Mouse (Mus musculus): ENCODE measurements around the gene Rundc3b. TPM values are rescaled to one million over a fixed set of nuclear protein-coding genes. Genes with fewer than 3 reads are reported as not detected.

The Rundc3b gene
- polyA plus RNA-seq, 1 experiment from 2014 or later = 6.1 TPM

- Histone ChIP-seq H3K9me3 (ENCODE audit: control insufficient read depth, low read depth, low read length) (no peaks in the 10 kb centered on the region), H3K4me1 (ENCODE audit: control insufficient read depth, insufficient read depth, low read length) (no peaks in the 10 kb centered on the region), H3K27ac (ENCODE audit: low read length) (no peak overlapping the region), H3K27me3 (ENCODE audit: control insufficient read depth, insufficient read depth, low read length) (no peaks in the 10 kb centered on the region), H3K4me2 (replicated peaks; ENCODE audit: low read depth, low read length) (no peak overlapping the region), H3K9ac (replicated peaks; ENCODE audit: low read depth, low read length) (no peak overlapping the region), H3K4me3 (ENCODE audit: low read depth, low read length) (no peak overlapping the region), H3K36me3 (ENCODE audit: control insufficient read depth, insufficient read depth, low read length) (no peaks in the 10 kb centered on the region)
- 77% methylated on average over 4 of the region's 4 CpGs for WGBS
- ATAC-seq (ENCODE audit: insufficient number of reproducible peaks, insufficient read depth, low FRiP score, low read depth) = no peak
These were observed 25.5 kb upstream of the Rundc3b start for GRCm38 (mm10) chr5:8648300-8648699.

GRCm38 (mm10) chr5:8634489-8634975 is 11.8 kb upstream of the Rundc3b start:
- Histone ChIP-seq H3K4me3 (ENCODE audit: low read depth, low read length) (no peak overlapping the region), H3K9ac (replicated peaks; ENCODE audit: low read depth, low read length) (no peak overlapping the region), H3K27ac (ENCODE audit: low read length) (no peak overlapping the region), H3K36me3 (ENCODE audit: control insufficient read depth, insufficient read depth, low read length) (no peaks in the 10 kb centered on the region), H3K4me2 (replicated peaks; ENCODE audit: low read depth, low read length) (no peak overlapping the region), H3K4me1 (ENCODE audit: control insufficient read depth, insufficient read depth, low read length) (no peaks in the 10 kb centered on the region), H3K27me3 (ENCODE audit: control insufficient read depth, insufficient read depth, low read length) (no peaks in the 10 kb centered on the region), H3K9me3 (ENCODE audit: control insufficient read depth, low read depth, low read length) (no peaks in the 10 kb centered on the region)
- no peak for ATAC-seq (ENCODE audit: insufficient number of reproducible peaks, insufficient read depth, low FRiP score, low read depth)

GRCm38 (mm10) chr5:8632901-8633300 is 10.1 kb upstream of the Rundc3b start:
- no peak for ATAC-seq (ENCODE audit: insufficient number of reproducible peaks, insufficient read depth, low FRiP score, low read depth)
- WGBS = 84% methylated on average over 3 of the region's 3 CpGs
- Histone ChIP-seq H3K27me3 (ENCODE audit: control insufficient read depth, insufficient read depth, low read length) (no peaks in the 10 kb centered on the region), H3K27ac (ENCODE audit: low read length) (no peak overlapping the region), H3K9me3 (ENCODE audit: control insufficient read depth, low read depth, low read length) (no peaks in the 10 kb centered on the region), H3K36me3 (ENCODE audit: control insufficient read depth, insufficient read depth, low read length) (no peaks in the 10 kb centered on the region), H3K4me3 (ENCODE audit: low read depth, low read length) (no peak overlapping the region), H3K4me1 (ENCODE audit: control insufficient read depth, insufficient read depth, low read length) (no peaks in the 10 kb centered on the region), H3K4me2 (replicated peaks; ENCODE audit: low read depth, low read length) (no peak overlapping the region), H3K9ac (replicated peaks; ENCODE audit: low read depth, low read length) (no peak overlapping the region)

GRCm38 (mm10) chr5:8622071-8622595 is 619 bp downstream of the Rundc3b start:
- WGBS = 0% methylated on average over 35 of the region's 49 CpGs
- Histone ChIP-seq H3K9me3 (ENCODE audit: control insufficient read depth, low read depth, low read length) (no peaks in the 10 kb centered on the region), H3K27ac (ENCODE audit: low read length) (no peak overlapping the region), H3K4me1 (ENCODE audit: control insufficient read depth, insufficient read depth, low read length) (no peaks in the 10 kb centered on the region), H3K4me3 (ENCODE audit: low read depth, low read length) (peak overlapping the region; percentile 80), H3K27me3 (ENCODE audit: control insufficient read depth, insufficient read depth, low read length) (no peaks in the 10 kb centered on the region), H3K9ac (replicated peaks; ENCODE audit: low read depth, low read length) (peak overlapping the region; percentile 64), H3K4me2 (replicated peaks; ENCODE audit: low read depth, low read length) (peak overlapping the region; percentile 89), H3K36me3 (ENCODE audit: control insufficient read depth, insufficient read depth, low read length) (no peaks in the 10 kb centered on the region)
- peak; percentile 64 for ATAC-seq (ENCODE audit: insufficient number of reproducible peaks, insufficient read depth, low FRiP score, low read depth)

- H3K36me3 ChIP-seq (ENCODE audit: control insufficient read depth, insufficient read depth, low read length) = no peaks in the 10 kb centered on the region
These were observed 51.6 kb downstream of the Rundc3b start for GRCm38 (mm10) chr5:8571118-8571517.

GRCm38 (mm10) chr5:8566867-8567266 is 55.9 kb downstream of the Rundc3b start:
- H3K4me1 ChIP-seq (ENCODE audit: control insufficient read depth, insufficient read depth, low read length) = no peaks in the 10 kb centered on the region
- no peak overlapping the region for H3K4me2 ChIP-seq (replicated peaks; ENCODE audit: low read depth, low read length)
- ATAC-seq (ENCODE audit: insufficient number of reproducible peaks, insufficient read depth, low FRiP score, low read depth) = no peak
- no peaks in the 10 kb centered on the region for H3K27me3 ChIP-seq (ENCODE audit: control insufficient read depth, insufficient read depth, low read length)
- H3K4me3 ChIP-seq (ENCODE audit: low read depth, low read length) = no peak overlapping the region
- 27% methylated on average over 3 of the region's 3 CpGs for WGBS
- H3K27ac ChIP-seq (ENCODE audit: low read length) = no peak overlapping the region
- H3K9me3 ChIP-seq (ENCODE audit: control insufficient read depth, low read depth, low read length) = no peaks in the 10 kb centered on the region
- H3K9ac ChIP-seq (replicated peaks; ENCODE audit: low read depth, low read length) = no peak overlapping the region
- no peaks in the 10 kb centered on the region for H3K36me3 ChIP-seq (ENCODE audit: control insufficient read depth, insufficient read depth, low read length)

More at GRCm38 (mm10) chr5:8571118-8571517, 51.6 kb downstream of the Rundc3b start:
- Histone ChIP-seq H3K27ac (ENCODE audit: low read length) (no peak overlapping the region), H3K4me2 (replicated peaks; ENCODE audit: low read depth, low read length) (no peak overlapping the region), H3K27me3 (ENCODE audit: control insufficient read depth, insufficient read depth, low read length) (no peaks in the 10 kb centered on the region), H3K9ac (replicated peaks; ENCODE audit: low read depth, low read length) (no peak overlapping the region), H3K4me1 (ENCODE audit: control insufficient read depth, insufficient read depth, low read length) (no peaks in the 10 kb centered on the region), H3K4me3 (ENCODE audit: low read depth, low read length) (no peak overlapping the region), H3K9me3 (ENCODE audit: control insufficient read depth, low read depth, low read length) (no peaks in the 10 kb centered on the region)
- ATAC-seq (ENCODE audit: insufficient number of reproducible peaks, insufficient read depth, low FRiP score, low read depth) = no peak
- WGBS = 66% methylated on average over 3 of the region's 3 CpGs

GRCm38 (mm10) chr5:8544512-8544911 is 78.2 kb downstream of the Rundc3b start:
- H3K36me3 ChIP-seq (ENCODE audit: control insufficient read depth, insufficient read depth, low read length) = no peaks in the 10 kb centered on the region
- H3K4me3 ChIP-seq (ENCODE audit: low read depth, low read length) = no peak overlapping the region
- WGBS = 67% methylated on average over 2 of the region's 5 CpGs

GRCm38 (mm10) chr5:8542631-8543207 is 80.0 kb downstream of the Rundc3b start:
- no peak for ATAC-seq (ENCODE audit: insufficient number of reproducible peaks, insufficient read depth, low FRiP score, low read depth)
- Histone ChIP-seq H3K4me2 (replicated peaks; ENCODE audit: low read depth, low read length) (no peak overlapping the region), H3K4me3 (ENCODE audit: low read depth, low read length) (no peak overlapping the region), H3K9me3 (ENCODE audit: control insufficient read depth, low read depth, low read length) (no peaks in the 10 kb centered on the region), H3K4me1 (ENCODE audit: control insufficient read depth, insufficient read depth, low read length) (no peaks in the 10 kb centered on the region), H3K27me3 (ENCODE audit: control insufficient read depth, insufficient read depth, low read length) (no peaks in the 10 kb centered on the region), H3K9ac (replicated peaks; ENCODE audit: low read depth, low read length) (no peak overlapping the region), H3K36me3 (ENCODE audit: control insufficient read depth, insufficient read depth, low read length) (no peaks in the 10 kb centered on the region), H3K27ac (ENCODE audit: low read length) (no peak overlapping the region)
- 36% methylated on average over 3 of the region's 3 CpGs for WGBS

More at GRCm38 (mm10) chr5:8544512-8544911, 78.2 kb downstream of the Rundc3b start:
- no peak overlapping the region for H3K9ac ChIP-seq (replicated peaks; ENCODE audit: low read depth, low read length)
- no peaks in the 10 kb centered on the region for H3K27me3 ChIP-seq (ENCODE audit: control insufficient read depth, insufficient read depth, low read length)
- no peak overlapping the region for H3K4me2 ChIP-seq (replicated peaks; ENCODE audit: low read depth, low read length)
- no peak for ATAC-seq (ENCODE audit: insufficient number of reproducible peaks, insufficient read depth, low FRiP score, low read depth)
- H3K27ac ChIP-seq (ENCODE audit: low read length) = no peak overlapping the region
- H3K4me1 ChIP-seq (ENCODE audit: control insufficient read depth, insufficient read depth, low read length) = no peaks in the 10 kb centered on the region
- no peaks in the 10 kb centered on the region for H3K9me3 ChIP-seq (ENCODE audit: control insufficient read depth, low read depth, low read length)

All from stomach, embryonic 14.5 days (tissue).